Mouse (Mus musculus): ENCODE measurements around the gene Shd. TPM values are rescaled to one million over a fixed set of nuclear protein-coding genes. Genes with fewer than 3 reads are reported as not detected.

The Shd gene
- total RNA-seq, 2 experiments from 2014 or later: 24.3 to 29.0 TPM

DNA sequence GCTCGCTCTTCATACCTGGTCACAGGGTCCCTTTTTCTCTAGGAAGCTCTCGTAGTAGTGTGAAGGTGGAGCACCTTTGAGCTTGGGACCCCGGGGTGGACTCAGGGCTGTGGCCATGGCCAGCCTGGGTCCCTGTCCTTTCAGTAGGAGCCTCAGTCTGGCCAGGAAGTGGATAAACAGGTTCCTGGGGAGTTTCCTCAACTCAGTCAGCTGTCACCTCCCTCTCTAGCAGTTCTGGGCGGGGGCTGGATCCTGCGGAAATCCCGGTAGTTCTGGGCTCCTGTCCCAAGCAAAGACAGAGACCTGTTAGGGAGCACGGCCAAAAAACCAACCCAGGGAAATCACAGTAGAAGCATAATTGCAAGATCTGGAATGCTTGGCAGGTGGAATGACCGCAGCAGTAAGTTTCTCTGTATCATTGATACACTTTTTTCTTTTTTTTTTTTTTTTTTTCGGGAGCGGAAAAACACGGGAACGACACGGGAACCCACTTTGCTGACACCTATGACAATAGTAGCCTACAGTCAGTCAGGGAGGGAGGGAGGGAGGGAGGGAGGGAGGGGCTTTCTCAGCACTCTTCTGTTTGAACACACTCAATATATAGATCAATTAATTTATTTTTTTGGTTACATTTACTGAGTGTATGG is 35.3 kb downstream of the Shd start, which contains the start of the genes Stap2 and Mpnd:
TSS of gene Stap2 (minus strand) at position 170 of the 647 bp plus-strand sequence.
TSS of gene Mpnd (plus strand) at position 297 of the 647 bp plus-strand sequence.
- DNase-seq (ENCODE audit: extremely low spot score in 1 of 2, low spot score in 1 of 2): no peak

DNA sequence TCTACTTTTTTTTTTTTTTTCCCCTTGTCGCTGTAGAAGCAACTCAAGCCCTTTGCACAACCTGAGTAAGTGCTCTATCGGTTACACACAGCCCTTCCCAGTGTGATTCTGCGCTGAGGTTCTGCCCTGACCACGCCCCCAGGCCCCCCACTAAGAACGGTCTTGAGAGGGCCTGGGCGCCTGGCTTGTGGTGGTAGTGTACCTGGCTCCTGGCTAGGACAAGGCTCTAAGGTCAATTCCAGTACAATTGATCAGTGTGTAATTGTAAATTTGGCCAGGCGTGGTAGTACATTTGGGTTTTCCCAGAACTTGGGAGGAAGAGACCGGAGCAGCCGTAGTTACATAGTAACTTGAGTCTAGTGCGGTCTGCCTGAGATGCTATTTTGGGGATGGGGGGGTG is 36.7 kb downstream of the Shd start:
- DNase-seq (ENCODE audit: extremely low spot score in 1 of 2, low spot score in 1 of 2): no peak

DNA sequence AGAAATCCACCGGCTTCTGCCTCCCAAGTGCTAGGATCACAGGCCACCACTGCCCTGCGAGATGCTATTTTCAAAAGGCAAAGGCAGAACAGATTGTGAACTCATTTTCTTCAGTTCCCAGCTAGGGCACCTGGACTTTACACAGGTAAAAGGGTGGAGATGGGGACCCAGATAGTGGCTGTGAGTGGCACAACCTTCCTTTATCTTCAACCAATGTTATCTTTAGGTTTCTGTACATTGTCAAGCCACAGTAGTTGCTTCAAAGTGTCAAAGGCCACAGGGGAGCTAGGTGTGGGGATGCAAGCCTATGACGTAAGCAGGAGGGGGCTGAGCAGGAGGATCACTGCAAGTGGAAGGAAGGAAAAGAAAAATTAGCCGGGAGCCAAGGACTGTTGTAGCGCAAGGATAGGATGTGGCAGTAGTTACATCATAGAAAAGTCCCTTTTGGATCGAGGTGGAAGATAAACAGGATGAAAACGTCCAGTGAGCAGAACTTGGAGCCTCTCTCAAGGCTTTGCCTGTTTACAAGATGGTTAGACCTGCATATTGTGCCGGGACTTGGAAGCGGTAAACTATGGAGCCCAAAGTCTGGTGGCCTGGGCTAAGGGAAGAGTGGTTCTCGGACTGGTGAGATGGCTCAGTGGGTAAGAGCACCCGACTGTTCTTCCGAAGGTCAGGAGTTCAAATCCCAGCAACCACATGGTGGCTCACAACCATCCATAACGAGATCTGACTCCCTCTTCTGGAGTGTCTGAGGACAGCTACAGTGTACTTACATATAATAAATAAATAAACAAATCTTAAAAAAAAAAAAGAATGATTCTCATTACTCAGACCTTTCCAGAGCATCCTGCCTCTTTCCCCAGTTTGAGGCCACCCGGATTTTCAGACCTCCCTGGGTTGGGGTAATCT is 37.4 kb downstream of the Shd start:
- no peak for DNase-seq (ENCODE audit: extremely low spot score in 1 of 2, low spot score in 1 of 2)

DNA sequence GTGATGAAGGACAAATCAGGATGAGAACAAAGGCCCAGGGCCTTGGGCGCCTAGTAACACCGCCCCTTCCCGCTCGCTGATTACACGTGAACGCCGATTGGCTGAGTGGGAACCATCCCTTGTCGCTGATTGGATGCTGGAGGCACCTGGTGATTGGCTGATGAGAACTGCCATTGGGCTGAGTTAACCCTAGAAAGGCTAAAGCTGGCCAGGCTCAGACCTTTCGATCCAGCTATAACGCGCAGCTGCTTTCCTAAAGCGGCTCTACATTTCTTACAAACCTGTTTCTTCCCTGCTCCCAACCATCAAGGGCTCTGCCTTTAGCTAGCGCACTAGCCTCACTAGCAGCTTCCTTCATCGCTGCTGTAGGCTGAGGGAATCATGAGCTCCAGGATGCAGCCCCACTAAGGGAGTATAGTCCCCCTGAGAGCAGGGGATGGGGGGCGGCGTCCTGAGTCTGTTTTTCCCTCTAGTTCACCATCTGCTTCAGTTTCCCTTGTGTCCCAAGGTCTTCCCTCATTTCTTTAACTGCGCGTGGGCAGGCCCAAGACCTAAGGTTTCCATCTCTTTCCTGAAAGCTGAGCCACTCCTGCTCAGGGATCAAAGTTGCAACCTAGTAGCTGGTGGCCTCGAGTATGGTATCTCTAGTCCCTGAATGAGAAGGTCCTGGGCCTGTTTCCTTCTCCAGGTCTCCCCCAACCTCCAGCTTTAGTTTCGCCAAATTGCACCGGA is 38.3 kb downstream of the Shd start:
- peak; percentile 69 to 73 for DNase-seq (ENCODE audit: extremely low spot score in 1 of 2, low spot score in 1 of 2)

DNA sequence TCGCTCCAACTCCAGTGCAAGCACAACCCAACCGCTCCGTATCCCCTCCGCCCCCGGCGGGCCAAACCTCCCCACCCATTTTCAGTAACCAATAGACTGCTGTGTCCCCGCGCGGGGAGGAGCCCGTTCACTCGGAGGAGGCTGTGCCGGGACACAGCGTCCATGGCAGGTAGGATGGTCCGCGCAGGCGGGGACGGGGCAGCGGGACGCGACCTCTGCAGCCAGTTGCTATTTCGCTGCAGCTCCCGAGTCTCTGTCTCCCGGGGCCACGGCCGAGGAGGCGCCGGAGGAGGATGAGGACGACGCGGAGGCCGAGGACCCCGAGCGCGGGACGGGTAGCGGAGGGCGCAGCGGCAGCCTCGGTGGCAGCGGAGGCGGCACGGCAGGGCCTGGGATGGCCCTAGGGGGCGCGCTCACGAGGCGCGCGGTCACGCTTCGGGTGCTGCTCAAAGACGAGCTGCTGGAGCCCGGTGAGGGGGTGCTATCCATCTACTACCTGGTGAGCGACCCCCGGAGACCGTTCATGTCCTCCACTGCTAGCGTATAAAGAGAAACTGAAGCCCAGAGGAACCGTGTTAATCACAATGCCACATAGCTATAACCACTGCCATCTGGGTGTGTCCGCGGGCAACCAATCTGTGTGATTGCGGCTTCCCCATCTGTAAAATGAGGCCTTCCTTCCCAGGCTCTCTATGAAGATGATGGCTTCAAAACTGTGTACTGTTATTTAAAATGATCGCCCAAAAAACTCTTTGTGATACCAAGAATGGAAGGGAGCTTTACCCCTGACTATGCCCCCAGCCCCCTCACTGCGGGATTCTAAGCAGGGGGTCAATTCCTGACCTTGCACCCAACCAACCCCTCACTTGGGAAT is 39.1 kb downstream of the Shd start:
- peak; percentile 81 to 88 for DNase-seq (ENCODE audit: extremely low spot score in 1 of 2, low spot score in 1 of 2)

DNA sequence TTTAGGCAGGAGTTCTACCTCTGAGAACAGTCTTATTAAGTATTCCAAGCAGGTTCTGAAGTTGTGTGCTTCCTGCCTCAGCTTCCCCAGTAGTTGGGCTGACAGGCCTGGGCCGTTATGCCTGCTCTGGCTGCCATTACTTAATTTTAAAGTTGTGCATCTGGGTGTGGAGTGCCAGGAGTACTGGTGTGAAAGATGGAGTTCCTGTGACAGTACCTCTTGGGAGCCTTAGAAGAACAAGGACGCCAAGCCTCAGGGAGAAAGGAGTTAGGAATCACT is 39.6 kb downstream of the Shd start:
- DNase-seq (ENCODE audit: extremely low spot score in 1 of 2, low spot score in 1 of 2): no peak

DNA sequence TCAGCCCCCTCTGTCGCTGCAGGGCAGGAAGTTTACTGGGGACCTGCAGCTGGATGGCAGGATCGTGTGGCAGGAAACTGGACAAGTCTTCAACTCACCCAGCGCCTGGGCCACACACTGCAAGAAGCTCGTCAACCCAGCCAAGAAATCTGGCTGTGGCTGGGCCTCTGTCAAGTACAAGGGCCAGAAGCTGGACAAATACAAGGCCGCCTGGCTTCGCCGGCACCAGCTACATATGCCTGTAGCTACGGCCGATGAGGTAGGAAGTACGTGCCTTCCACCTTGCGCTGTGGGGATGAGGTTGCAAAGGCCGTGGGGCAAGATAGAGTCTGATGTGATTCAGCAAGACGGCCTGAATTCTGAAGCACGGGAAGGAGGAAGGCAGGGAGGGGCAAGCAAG is 40.0 kb downstream of the Shd start:
- DNase-seq (ENCODE audit: extremely low spot score in 1 of 2, low spot score in 1 of 2): no peak

DNA sequence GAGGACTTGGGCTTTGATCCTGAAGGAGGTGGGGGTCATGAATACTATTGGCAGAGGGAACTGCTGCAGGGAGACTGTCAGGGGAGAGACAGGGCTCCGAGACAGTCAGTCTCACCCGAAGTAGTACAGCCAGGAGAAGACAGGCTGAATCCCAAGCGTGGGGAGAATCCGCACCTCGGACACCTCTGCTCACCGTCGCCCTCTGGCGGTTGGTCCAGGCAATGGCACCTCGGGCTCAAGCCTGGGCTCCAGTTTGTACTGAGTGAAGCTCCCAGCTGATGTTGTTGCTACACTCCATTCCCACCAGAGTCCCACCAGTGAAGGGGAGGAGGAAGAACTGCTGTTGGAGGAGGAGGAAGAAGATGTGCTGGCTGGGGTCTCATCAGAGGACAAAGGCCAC is 40.4 kb downstream of the Shd start:
- DNase-seq (ENCODE audit: extremely low spot score in 1 of 2, low spot score in 1 of 2): peak; percentile 71 to 88

DNA sequence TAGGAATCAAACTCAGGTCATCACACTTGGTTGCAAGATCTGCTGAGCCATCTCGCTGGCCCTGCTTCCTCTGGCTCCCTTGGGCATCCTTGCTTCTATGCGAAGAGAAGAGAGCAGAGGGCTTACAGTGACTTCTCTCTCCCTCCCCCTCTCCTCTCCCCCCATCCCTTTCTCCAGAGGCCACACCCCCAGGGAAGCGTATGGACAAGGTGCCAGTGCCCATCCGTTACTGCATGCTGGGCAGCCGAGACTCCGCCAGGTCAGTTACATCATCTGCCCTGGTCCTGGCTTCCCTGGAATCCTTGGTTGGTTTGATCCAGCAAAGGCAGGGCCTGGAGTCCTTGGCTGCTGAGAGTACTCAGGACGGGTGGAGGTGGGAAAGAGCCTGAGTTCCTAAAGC is 41.2 kb downstream of the Shd start:
- no peak for DNase-seq (ENCODE audit: extremely low spot score in 1 of 2, low spot score in 1 of 2)

DNA sequence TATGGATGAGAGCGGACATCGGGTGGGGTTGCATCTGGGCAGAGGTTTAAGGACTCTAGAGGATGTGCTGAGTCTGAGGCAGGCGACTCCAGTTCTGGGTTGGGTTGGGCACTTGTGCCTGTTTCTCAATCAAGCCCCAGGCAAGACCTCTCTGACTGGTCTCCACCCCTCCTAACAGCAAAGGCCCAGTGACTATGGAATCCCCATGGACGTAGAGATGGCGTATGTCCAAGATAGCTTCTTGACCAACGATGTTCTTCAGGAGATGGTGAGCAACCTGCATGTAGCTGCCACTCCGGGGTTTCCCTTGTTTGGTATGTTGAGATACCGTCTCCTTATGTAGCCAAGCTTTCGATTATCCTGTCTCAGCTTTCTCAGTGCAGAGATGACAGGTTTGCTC is 45.0 kb downstream of the Shd start:
- DNase-seq (ENCODE audit: extremely low spot score in 1 of 2, low spot score in 1 of 2): no peak

DNA sequence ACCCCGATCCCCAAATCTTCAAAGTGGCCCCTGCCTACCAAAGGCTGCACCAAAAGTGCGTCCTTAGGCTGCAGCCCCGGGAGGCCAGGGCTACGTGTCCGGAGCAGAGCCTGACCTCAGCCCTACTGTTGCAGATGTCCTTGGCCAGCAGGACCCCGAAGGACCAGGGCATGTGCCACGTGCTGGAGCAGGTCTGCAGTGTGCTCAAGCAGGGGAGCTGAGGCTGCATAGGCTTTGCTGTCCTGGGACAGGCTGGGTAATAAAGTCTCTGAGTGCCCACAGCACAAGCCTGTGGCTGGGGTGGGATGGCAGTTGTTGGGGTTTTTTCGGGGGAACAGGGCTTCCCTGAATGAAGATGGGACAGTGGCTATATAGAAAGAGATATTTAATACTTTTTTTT is 46.1 kb downstream of the Shd start:
- no peak for DNase-seq (ENCODE audit: extremely low spot score in 1 of 2, low spot score in 1 of 2)

DNA sequence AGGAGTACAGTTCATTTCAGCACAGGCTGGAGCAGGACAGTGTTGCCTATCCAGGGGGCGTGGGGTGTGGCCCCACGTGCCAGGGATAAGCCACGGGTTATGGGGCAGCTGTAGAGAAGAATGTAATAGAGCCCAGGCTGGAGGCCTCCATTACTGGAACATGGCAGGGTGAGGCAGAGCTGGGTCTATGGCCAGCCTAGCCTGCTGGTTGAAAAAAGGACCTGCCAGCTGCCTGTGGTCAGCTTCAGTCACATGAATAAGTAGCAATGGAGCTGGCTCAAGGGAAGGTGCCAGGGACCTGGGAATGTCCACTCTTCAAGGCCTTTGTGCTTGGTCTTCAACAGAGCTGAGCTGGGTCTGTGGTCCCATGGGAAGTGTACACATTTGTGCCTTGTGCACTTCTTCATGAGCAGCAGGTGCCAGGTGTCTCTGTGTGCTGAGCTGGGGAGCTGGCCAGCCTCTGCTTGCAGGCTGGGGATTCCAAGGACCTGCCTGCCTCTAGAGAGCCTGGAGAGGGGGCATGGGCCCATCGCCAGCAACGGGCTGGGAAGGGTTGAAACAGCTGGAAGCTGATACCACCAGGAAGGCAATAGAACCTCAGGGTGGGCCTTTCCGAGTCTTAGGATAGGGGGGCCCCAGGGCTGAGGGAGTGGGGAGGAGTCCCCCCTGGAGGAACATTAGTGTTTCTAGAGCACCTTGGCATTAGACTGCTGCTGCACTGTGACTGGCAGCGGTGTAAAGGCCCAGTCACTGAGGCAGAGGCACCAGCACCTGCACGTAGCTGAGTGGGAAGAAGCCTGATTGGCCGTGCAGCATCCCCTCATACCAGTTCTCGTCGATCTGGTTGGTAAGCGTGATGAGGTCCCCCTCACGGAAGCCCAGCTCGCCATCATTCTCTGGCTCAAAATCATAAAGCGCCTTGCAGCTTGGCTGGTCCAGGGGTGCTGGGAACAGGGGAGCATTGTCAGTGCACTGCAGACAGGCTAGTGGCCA is 46.8 kb downstream of the Shd start:
- no peak for DNase-seq (ENCODE audit: extremely low spot score in 1 of 2, low spot score in 1 of 2)

DNA sequence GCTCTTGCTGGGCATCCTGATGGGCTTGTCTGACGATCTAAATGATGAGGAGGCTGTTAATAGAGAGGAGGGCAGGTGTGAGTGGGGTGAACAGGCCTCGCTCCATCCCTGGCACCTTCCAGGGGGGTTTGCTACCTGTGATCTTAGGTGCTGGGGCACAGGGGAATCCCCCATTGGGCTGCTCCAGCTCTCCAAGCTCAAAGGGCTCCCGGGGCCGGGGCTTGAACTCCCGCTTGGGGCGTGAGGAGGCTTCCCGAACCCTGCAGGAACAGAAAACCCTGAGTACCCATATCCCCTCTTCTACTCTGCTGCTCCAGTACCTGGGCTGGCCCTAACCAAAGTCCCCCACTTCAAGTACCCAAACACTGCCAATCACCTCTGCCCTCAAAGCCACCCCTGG is 47.6 kb downstream of the Shd start:
- DNase-seq (ENCODE audit: extremely low spot score in 1 of 2, low spot score in 1 of 2): no peak

DNA sequence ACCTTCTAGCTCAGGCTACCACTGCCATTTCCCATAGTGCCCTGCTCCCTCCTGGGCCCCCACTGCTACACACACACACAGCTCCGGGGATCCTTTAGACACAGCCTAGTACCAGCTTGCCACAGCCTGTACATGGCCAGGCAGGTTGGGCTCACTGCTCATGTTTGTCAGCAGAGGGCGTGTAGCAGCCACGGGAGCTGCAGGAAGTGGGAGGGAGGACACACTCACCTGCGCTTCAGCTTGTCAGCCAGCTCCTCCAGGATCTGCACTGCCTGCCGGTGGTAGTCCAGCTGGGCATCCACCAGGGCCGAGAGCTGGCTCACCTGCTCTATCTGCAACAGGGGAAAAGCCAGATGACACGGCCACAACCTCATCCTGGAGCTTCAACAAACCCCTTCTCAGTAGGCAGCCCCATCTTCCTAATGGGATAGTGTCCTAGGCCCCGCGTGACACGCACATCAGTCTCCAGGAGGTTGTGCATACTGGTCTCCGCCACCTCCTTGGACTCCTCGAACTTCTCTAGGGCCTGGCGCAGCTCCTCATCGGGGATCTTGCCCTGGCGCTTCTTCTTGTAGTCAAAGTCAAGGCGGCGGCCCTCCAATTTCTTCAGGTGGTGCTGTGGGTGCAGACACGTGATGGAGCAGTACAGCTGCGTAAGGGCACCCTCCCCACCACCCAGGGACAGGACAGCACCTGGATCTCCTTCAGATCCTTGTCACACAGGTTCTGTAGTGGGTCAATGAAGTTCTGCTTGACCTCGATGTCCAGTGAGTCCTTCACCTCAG is 48.3 kb downstream of the Shd start:
- no peak for DNase-seq (ENCODE audit: extremely low spot score in 1 of 2, low spot score in 1 of 2)

DNA sequence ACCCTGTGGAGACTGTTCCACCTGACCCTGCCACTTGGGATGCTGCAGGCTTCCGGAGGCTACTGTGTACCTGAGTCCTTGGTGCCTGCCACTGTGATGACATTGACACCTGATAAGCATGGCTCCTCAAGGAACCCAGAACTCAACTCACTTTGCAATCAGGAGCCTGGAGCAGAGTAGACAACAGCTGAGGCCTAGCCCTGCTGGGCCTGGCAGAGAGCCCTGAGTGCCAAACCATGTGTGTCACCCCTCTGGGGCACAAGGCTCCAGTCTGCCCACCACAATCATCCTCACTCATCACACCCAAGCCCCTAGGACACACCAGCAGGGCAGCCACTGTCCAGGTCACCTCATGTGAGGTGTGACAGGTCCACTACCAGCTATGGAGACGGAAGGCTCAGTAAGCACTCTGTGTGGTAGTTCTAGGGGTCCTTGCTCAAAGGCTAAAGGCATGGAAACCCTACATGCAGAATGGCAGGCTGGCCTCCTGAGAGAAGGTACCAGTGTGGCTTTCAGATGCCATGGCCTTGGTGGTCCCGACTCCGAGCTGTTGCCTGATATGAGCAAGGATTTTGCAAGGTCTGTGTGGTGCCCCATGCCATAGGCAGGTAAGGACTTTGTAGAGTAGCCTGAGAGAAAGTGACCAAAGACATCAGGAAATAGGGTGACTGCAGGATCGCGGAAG is 50.3 kb downstream of the Shd start:
- no peak for DNase-seq (ENCODE audit: extremely low spot score in 1 of 2, low spot score in 1 of 2)

DNA sequence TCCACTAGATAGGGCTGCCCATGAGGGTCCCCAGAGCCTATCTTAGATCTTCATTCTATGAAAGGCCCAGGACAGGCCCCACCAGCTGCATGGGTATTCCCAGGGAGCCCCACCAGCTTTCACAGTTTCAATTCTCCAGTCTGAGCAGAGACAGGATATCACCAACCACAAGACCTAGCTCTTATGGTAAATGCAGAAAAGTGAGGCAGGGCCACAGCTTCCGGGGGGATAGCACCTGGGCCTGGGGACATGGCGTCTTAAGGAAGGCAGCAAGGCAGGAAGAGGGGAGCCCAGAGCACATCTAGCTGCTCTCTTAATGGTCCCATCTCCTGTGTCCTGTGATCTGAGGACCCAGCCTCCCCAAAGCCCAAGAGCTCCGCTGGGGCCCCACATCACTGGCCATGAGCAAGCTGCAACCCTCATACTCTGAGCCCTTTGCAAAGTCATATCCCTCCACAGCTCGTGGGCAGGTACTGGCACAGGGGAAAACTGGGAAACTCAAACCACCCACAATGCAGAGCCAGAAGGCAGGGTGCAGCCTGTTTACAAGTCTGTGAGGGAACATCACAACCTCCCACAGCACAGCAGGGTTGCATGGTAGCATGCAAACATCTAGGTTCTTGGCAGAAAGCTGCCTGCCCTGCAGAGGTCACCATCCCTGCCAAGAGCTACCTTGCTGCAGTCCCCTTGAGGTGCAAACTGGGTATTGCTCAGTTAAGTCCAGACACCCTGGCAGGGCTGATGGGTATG is 51.1 kb downstream of the Shd start:
- DNase-seq (ENCODE audit: extremely low spot score in 1 of 2, low spot score in 1 of 2): no peak
